Mouse (Mus musculus) thymus, postnatal 25 days (tissue): ENCODE measurements around the gene Mbd5.
A peak's percentile ranks its signal among the peaks of the same experiment; 100 is the strongest.

Source experiments
- DNase-seq: peaks from one replicate; pipeline ENCODE4 v3.0.0; 2022

Mbd5 gene

DNA sequence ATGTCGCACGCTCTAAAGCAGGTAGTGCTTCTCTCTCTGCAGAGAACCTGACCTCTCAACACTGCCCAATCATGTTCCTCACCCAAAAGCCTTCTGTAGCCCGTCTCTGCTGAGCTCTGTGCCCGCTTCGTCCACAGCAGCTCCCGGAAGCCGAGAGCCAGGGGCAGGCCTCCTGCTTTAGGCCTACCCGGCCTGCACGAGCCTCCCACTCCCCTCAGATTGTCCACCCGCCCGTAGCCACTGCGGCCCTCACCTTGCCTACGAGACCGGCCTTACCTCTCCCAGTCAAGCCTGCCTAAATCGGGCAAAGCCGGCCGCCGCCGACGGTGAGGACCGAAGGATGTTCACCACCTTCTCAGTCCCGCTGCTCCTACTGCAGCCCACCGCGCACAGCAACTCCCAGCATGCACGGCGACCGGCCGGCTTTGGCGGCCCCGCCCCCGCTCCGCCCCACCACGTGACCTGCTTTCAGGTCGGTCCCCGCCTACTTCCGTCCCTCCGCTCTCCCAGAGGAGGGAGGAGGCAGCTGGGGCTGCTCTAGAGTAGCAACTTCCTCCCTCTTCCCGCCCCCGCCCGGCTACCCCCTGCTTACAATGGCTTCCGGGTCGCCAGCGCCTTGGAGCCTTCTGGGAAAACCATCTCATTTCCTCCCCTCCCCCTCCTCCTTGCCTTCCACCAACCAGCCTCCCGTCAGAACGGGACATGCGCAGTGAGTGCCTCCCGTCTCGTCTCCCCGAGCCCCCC, at the start of gene Mbd5:
Gene Mbd5 (plus strand): TSS at position 668 of the 744 bp plus-strand sequence.
- peak; percentile 99 for DNase-seq

DNA sequence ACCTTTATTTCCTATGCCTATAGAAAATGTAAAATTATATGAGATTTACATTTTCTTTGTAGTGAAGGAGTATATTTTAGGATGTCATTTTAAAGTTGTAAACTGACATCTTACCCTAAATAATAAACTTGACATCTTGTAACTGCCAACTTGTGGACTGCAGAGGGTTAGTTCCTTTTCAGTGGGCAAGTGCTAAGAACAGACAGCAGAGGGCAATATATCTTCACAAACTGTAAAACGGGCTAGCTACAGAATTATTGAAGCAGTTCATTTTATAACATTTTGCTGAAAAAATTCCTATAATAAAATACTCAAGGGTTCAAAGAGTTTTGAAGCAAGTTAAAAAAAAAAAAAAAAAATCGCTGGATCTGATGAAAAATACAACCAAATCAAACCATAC, 40.4 kb upstream of the Mbd5 start:
- DNase-seq, result no peak

DNA sequence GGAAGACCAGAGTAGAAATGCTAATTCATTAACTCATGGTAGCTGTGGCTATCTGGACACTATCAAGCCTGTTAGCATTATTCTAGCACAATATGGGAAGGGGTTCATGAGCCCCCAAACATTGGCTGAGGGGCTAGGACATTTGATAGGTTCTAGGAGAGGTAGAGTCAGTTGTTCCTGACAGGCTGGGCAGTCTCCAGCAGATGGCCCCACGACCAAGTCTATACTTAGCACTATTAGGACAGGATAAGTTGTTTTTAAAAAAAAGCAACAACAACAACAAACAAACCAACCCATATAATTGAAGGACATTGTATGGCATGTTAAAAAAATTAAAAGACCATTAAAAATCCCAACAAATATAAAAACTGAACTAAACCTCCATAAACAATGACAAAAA, 35.1 kb upstream of the Mbd5 start:
- DNase-seq, result no peak

DNA sequence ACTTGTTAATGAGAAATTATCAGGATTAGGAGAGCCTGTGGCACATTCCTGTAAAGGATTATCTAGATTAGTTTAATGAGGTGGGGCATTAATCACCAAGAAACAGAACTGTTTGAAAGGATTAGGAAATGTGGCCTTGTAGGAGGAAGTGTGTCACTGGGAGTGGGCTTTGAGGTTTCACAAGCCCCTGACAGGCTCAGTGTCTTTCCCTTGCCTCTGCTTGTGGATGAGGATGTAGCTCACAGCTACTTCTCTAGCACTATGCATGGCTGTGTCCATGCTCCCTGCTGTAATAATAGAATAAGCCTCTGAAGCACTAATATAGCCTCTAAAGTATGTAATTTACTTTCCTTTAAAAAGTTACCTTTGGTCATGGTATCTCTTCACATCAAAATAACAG, 33.5 kb upstream of the Mbd5 start:
- no peak for DNase-seq

DNA sequence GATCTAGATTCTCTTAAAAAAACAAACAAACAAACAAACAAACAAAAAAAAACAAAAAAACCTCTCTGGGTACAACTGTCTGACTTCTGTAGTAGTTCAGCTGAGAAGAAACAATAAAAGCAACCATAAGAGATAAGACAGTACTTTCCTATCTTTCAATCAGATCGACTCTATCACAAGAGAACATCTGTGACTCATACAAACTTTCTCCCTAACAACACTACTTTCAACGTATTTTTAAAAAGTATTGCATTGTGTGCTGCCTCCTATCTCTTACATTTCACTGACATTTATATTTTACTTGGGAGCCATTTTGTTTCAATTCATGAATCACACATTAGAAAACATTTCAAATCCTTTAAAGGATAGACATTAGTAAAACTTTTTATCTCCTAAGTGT, 14.2 kb upstream of the Mbd5 start:
- DNase-seq, result no peak

DNA sequence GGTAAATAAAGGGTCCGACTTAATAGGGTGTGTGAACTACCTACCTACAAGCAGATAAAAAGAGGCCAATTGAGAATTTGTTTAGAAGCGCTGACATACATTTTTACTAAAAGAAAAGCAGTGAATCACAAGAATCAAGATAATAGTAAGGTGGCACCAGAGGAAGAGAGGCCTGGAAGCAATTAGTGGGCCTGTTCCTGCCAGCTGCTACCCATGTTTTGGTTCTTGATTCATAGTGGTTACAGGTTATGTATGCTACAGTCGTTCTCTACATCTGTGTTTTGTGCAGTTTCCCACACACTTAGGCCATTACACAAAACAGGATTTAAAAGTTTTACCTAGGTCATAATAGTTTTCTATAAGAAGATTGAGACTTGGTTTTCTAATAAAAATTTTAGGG, 1.5 kb upstream of the Mbd5 start:
- no peak for DNase-seq

DNA sequence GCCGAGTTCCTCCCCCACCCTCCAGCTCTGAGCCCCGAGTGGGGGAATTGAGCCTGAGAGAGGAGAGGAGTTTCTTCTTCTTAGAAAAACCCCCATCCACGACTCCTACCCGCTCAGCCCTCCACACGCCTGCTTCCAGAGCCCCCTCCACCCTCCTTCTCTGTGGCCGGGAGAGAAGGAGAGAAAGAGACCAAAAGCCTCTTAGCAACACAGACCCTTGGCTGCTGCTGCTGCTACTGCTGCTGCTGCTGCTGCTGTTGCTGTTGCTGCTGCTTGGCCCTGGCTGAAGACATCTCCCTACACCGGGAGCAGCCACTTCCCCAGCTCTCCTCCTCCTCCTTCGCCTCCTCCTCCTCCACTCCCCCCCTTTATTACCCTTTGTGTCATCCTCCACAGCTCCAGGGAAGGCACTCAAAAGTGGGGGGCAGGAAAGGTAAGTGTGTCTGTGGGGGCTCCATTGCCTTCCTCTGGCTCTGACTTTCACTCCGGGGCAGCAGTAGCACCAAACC, 489 bp downstream of the Mbd5 start:
- DNase-seq, result peak; percentile 68

DNA sequence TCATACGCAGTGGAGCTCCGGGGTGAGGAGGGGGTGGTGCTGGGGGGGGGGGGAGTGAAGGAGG, 776 bp downstream of the Mbd5 start, which contains the start of gene Orc4:
Gene Orc4 (minus strand): TSS at position 26 of the 64 bp plus-strand sequence.
- no peak for DNase-seq

DNA sequence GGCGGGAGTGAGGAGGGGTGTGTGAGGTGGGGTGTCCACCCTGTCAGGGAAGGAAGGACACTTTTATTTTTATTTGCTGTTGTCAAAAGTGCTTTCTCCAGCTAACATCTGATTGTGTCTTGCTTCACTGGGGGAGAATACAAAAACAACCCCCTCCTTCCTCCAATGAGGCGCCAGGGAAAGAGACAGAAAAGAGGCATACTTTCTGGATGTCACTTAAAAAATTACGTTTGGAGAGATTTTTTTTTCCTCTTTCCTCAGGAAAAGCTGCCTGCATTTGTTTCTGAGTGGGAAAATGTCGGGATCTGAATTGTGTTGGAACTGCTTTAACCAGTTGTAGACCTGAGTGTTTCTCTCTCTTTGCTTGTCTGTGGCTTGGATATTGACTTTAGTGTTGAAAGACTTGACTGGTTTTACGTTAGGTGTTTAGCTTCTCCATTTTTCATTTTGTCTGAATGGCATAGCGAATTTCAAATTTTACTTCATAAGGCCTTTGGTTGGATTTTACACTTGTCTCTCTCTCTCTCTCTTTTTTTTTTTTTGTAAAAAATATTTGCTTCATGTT, 1.1 kb downstream of the Mbd5 start:
- DNase-seq, result no peak

DNA sequence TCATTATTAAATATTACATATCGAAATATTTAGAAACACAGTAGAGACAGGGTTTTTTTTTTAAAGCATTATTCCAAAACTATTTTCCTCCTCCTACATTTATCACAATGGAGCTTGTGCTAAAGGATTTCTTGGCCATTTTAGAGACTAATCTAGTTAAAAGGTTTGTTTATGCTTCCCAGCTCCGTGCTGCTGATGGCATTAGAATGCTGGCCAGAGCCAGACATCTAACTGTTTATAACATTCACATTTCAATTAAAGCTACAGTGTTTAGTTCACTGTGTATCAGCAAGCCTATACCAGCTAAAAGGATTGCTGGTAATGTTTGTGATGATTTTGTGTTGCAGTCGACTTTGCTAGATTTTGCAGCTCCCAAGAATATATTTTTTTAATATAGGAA, 7.3 kb downstream of the Mbd5 start:
- DNase-seq, result no peak

DNA sequence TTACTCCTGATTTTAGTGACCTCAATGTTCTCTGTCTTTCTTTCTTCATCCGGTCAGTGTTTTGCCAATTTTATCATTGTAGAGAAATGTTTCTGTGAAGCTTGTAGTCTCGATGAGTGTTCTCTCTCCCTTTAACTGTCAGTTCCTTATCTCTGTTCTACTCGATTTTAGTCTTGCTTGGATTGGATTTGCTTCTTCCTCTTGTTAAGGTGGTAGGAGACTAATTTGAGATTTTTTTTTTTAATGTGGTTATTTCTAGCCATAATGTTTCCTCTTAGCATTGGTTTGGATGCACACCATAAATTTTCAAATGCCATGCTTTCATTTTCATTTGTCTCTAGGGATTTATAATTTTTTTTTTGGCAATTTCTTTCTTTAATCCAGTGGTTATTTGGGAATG, 29.6 kb downstream of the Mbd5 start:
- DNase-seq, result no peak

DNA sequence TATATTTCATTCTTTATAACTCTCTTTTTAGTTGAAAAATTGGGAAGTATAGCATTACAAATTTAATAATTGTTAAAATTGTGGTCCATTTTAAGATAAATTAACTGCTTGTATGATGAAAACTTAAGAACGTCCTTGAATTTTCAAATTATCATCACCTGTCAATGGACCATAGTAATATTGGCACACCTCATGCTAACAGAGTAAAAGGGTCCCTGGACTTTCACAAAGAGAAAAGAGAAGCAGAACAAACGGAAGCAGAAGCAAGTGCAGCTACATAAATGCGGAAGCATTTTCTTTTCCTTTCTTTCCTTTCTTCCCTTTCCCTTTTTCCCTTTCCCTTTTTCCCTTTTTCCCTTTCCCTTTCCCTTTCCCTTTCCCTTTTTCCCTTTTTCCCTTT, 41.0 kb downstream of the Mbd5 start:
- no peak for DNase-seq

DNA sequence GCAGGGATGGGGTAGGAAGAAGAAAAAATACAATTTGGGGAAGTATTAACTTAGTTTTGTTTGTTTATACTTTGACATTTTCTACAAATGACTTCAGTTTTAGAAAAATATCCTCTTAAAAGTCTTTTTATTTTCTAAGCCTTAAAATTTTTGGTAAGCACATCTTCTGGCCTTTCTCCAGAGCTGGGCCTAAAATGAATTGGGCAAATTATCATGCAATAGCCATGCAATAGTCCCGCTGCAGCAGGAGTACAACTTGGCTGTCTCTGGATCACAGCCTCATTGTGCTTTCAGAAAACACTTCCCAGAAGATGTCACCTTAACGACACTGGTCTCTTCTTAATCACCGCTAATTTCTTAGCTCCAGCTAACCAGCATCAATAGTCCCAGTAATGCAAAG, 91.2 kb downstream of the Mbd5 start:
- DNase-seq, result no peak

DNA sequence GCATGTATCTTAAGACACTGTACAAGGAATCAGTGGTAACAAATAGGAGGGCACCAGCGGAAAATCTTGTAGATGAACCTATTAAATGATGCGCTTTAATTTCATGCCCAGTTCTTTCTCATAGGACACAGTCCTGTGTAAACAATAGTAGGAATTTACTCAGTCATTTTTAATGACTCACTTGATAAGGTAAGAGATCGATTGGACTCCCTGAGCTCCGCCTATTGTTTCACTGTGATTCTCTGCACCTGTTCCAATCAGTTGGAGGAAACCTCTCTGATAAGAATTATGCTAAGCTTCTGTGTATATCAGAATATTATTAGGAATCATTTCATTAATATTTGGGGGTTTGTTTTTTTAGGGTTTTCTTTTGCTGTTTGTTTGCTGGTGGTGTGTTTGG, 100.7 kb downstream of the Mbd5 start:
- no peak for DNase-seq

DNA sequence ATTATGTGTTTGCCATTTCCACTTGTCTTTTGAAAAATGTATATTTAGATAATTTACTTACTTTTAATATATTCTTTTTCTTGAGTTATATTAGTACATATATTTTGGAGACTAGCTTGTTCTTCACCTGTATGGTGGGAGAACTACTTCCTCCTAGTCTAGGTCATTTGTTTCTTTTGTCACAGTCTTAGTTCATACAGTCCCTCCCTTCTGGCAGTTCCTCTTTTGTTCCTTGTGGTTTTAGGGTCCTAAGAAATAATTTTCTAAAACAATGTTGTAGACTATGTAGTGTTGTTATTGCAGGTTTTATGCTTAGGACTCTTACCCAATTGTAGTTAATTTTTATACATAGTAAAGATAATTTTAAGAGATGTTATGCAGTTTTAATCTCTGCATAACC, 118.6 kb downstream of the Mbd5 start:
- DNase-seq, result no peak

DNA sequence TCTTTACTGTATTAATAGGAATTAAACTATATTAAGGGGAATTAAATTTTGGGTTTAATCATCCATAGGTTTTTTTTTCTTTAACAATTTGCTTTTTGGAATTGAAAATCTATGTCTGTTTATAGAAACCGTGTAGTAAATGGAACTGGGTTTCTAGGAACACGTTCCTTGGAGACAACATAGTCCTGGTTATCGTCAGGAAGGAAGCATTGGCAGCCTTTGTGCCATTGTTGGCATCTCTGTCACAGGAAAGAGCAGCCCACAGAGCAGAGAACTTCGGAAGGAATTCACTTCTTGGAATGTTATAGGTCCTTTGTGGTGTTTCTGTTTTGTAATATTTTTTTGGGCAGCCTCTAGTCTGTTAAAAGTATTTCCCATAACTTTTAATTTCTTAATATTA, 135.7 kb downstream of the Mbd5 start:
- DNase-seq, result no peak

DNA sequence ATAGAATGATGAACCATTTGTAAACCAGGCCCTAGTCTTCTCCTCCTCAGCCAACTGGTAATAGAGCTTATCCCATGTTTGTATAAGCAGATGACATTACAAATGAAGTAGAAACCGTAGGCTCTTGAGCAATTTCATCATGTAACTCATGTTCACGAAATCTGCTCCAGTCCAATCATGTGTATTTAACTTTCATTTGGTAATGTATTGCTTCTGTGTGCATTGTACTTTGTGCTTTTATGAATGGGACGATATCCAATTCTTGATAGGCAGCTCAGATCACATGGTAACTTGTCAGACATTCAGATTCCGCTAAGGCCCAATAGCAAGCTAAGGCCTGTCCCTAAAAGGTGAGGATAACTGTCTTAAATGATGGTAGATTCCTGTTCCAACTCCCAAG, 141.5 kb downstream of the Mbd5 start:
- DNase-seq, result no peak

DNA sequence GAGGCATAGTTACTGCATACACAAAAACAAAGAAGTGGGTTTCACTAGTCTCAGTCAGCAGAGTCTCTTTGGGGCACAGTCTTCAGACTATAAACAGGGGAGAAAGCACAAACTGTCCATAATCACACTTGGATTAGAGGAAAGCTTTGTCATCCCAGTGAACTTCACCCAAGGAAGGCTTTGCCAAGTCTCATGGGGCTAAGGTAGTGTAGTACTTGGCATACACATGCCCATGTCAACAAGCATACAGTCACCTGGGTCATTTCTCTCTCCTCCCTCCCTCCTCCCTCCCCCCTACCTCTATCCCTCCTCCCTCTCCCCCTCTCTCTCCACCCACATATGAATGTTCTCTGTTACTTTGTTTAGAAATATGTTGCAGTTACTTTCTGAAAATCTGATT, 147.5 kb downstream of the Mbd5 start:
- DNase-seq, result no peak

DNA sequence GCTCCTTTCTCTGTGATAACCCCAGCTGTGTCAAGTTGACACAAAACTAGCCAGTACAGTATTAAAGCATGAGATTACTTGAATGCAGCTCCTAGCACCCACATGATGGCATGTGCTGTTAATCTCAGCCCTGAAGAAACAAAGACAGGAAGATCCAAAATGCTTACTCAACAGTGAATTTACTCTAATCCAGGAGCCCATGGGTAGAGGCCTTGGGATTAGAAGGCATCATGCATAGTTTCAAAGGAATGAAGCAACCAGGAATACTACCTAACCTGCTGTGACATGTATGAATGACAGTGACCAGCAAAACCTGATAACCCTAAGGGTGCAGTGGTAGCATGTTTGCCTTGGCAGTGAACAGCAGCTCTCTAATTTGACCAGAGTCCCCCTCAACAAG, 159.6 kb downstream of the Mbd5 start:
- DNase-seq, result no peak

DNA sequence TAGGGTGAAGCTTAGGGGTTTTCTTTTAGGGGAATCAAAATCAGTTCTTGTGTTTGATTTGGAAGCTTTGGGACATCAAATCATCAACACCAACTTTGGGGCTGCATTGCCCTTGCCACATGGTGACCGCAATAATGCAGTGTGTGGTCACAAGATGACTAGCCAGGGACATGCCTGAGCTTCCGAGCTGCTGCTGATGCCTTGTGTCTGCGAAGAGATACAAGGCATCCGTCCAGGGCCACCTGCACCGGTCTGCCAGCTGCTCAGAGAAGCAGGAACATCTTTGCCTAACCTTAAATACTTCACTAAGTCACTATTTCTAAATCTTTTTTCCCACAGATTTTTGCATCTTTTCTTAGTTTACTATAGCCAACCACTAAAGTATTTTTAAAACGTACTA, 170.6 kb downstream of the Mbd5 start:
- DNase-seq, result no peak

DNA sequence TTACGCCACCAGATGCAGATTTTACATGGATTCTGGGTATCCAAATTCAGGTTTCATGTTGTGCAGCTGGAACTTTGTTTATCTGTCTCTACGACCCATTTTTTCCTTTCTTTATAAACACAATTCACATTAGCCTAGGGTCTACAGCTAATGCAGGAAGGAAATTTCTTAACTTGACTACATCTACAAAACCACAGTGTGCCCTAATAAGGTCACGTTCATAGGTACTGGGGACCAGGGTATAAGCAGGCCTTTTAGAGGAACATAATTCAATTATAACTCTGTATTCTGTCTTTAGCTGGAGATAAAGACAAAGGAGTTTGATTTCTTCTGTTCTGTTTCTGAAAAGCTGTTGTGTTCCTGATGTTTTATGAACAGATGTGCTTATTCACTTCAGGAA, 172.3 kb downstream of the Mbd5 start:
- DNase-seq, result no peak

DNA sequence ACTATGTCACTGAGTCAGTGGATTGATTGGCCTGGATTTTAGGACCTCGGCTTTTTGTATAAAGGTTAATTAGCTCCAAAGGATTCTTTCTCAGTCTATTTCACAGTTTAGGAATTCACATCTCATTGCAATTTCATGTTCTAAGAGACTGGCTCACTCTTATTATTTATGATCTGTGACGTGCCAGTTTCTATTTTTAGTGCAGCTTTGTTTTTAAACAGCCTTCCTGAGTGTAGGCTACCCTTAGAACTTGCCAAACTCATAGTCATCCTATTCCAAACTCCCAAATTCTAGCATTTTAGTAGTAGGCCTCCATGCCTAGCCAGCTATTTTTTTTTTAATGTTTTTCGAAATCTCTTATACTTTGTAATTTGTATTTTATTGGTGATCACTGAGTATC, 192.9 kb downstream of the Mbd5 start:
- no peak for DNase-seq

DNA sequence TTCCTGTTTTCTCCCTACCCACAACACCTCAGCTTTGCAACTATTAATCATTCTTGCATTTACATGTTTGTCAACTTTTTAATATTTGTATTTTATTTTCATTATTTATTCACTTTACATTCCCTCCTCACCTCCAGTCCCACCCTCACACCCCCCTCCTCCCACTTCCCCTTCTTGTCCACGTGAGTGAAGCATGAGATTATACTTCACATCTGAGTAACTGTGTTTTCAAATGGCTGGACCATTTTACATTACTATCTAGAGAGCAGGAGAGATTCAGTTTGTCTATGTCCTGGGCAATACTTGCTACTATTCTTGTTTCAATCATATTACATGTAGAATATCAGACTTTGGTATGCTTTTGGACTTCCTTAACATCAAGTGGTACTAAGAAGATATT, 204.3 kb downstream of the Mbd5 start:
- DNase-seq, result no peak

DNA sequence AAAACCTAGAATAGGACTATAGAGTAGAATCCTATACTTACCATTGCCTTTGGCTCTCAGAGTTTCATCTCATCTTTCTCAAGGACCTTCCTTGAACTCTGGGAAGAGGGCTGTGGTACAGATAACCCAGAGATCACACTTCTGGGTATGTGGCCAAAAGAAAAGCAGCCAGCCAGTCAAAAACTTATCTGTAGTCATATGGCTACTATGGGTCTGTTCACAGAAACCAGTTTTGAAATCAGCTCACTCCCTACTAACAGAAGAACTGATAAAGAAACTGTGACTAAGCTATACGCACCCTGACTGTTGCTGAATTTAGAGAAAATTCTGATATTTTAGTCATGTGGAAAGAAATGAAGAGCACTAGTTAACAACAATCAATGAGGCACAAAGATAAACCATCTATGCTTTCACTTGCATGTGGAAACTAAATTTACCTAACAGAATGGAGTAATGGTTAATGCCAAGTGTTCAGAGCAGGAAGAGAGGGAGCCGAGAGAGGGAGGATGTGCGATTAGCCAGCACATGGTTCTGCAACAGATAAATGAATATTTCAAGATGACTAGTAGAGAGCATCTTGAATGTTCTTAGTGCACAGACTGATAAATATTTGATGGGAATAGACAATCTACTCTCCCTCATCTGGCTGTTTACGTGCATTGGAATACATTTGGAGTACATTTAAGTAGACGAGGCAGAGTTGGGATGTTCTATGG, 211.1 kb downstream of the Mbd5 start:
- no peak for DNase-seq

DNA sequence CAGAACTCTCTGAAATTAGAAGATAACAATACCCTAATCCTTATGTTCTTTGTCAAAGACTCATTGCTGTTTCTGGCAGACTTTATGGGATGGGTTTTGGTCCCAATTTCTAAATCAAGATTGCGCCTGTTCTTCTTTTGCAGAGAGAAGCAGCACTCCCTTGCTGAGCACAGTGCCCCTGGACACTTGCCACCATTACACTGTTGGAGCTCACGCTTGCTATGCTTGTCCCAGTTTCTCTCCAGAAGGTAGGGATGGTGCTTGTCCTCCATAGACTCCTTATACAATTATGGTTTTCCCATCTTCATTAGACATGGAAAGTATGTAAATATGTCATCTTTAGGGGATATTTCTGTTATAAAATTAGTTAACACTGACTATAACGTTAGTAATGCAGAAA, 220.5 kb downstream of the Mbd5 start:
- DNase-seq, result no peak
